Mouse (Mus musculus) kidney, embryonic 14.5 days (tissue): ENCODE measurements around the gene Gstcd. TPM values are rescaled to one million over a fixed set of nuclear protein-coding genes. Genes with fewer than 3 reads are reported as not detected.

Experiments
- ATAC-seq: fragments of 200-750 bp; cut with Nextera tagmentation; 2 replicates; pipeline ENCODE4 v1.8.0; 2017; ENCODE audit warnings: moderate number of reproducible peaks, mild to moderate bottlenecking, moderate TSS enrichment, moderate library complexity; ENCODE audit not compliant: low FRiP score, low TSS enrichment
- H3K27ac ChIP-seq: fragments of 300-500 bp; sonication (generic); 2 replicates; pipeline ENCODE4 v1.5.1; 2014; ENCODE audit warnings: low read depth, mild to moderate bottlenecking, low read length, moderate library complexity, mixed read lengths
- H3K27me3 ChIP-seq: fragments of 300-500 bp; sonication (generic); 2 replicates; pipeline ENCODE4 v1.6.1; 2014; ENCODE audit warnings: mild to moderate bottlenecking, low read length; ENCODE audit not compliant: control insufficient read depth, insufficient read depth
- H3K36me3 ChIP-seq: fragments of 300-500 bp; sonication (generic); 2 replicates; pipeline ENCODE4 v1.6.1; 2014; ENCODE audit warnings: low read length, mixed read lengths; ENCODE audit not compliant: control insufficient read depth, insufficient read depth
- H3K4me1 ChIP-seq: fragments of 300-500 bp; sonication (generic); 2 replicates; pipeline ENCODE4 v1.6.1; 2014; ENCODE audit warnings: low read length, mixed read lengths; ENCODE audit not compliant: control insufficient read depth, insufficient read depth
- H3K4me2 ChIP-seq: fragments of 300-500 bp; sonication (generic); replicated peaks from 2 replicates; pipeline ENCODE4 v1.6.1; 2014; ENCODE audit warnings: low read depth, mild to moderate bottlenecking, low read length
- H3K4me3 ChIP-seq: fragments of 300-500 bp; sonication (generic); 2 replicates; pipeline ENCODE4 v1.5.1; 2014; ENCODE audit warnings: mild to moderate bottlenecking, low read length
- H3K9ac ChIP-seq: fragments of 300-500 bp; sonication (generic); 2 replicates; pipeline ENCODE4 v1.6.1; 2014; ENCODE audit warnings: low read depth, mild to moderate bottlenecking, low read length, moderate library complexity
- H3K9me3 ChIP-seq: fragments of 300-500 bp; sonication (generic); 2 replicates; pipeline ENCODE4 v1.6.1; 2016; ENCODE audit warnings: low read length; ENCODE audit not compliant: control insufficient read depth
- WGBS: fragments of 180-500 bp; shearing (Covaris S2); extraction: QIAGEN DNeasy Blood & Tissue Kit; methylation state at CpG from one replicate; pipeline ENCODE4 v1.1.7; 2014; 5-methylcytosine and 5-hydroxymethylcytosine counted together
- polyA plus RNA-seq: library from polyadenylated mRNA; unstranded; fragments of >200 nt; fragmentation: Nextera tagmentation; extraction: Ambion mirVana; gene quantifications from 2 replicates; pipeline ENCODE4 v1.2.1, GENCODE M21; 2014

Gstcd gene
- 9.6 and 12.5 TPM in 2 replicates for polyA plus RNA-seq

DNA sequence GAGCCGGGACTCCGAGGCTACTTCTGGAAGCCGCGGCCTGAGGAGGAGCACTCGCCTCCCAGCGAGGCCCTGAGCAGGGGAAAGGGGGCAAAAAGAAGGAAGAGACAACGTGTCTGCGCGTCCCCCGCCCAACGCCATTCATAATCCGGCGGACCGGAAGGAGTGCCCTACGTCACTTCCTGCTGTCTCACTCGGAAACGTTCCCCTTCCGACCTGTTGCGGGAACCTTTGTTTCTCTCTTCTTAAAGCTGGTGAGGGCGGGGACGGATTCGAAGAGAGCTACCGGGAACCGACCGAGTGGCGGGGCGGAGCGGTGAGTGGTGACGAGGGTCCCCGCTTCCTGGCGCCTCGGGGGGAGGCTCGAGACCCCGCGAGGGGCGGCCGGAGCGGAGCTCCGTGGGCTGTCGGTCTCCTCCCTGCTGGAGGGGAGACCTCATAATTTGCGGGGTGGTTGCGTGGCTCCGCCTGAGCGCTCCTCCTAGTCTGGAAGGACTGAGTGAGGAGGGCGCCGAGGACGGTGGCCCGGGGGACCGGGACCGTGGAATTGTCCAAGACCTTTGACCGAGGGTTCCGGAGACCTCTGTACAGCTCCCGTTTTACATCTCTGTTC is at the start of gene Gstcd, which contains the start of gene Ints12:
Gstcd (minus strand) TSS at position 370 of the 610 bp plus-strand sequence.
Ints12 (plus strand) TSS at position 177 of the 610 bp plus-strand sequence.
- H3K4me1 ChIP-seq, result peaks cover 14% of the 10 kb centered on the region; the same call in 1 of the 2 replicates
- under 1% methylated on average over 53 of the region's 53 CpGs for WGBS
- H3K27ac ChIP-seq, result peak within 1 kb of the TSS; percentile 97
- H3K27me3 ChIP-seq, result no peaks in the 10 kb centered on the region
- peak; percentile 98 for ATAC-seq
- peak within 1 kb of the TSS; percentile 67 for H3K4me2 ChIP-seq
- peak within 1 kb of the TSS; percentile 96 for H3K9ac ChIP-seq
- H3K36me3 ChIP-seq, result peaks cover 2% of the 10 kb centered on the region; the same call in 1 of the 2 replicates
- peak within 1 kb of the TSS; percentile 68 for H3K4me3 ChIP-seq
- H3K9me3 ChIP-seq, result no peaks in the 10 kb centered on the region

DNA sequence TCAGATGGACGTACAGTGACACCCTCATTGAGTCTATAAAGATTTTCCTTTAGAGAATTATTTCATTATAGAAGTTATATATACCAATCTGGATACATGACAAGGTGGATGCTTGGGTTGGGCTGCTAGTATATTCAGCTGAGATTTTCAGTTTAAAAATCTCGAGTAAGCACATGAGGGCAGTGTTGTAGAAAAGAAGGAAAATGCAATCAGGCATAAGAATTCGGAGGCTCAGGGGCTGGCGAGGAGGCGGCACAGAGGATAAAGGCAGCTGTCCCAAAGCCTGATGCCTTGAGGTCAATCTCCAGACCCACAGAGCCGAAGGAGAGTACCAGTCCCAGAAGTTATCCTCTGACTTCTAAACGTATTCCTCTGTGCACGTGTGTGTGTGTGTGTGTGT is 40.8 kb upstream of the Gstcd start:
- Histone ChIP-seq H3K9me3 (no peaks in the 10 kb centered on the region), H3K27ac (no peak overlapping the region), H3K36me3 (no peaks in the 10 kb centered on the region; the same call in 1 of the 2 replicates), H3K4me1 (no peaks in the 10 kb centered on the region), H3K4me2 (no peak overlapping the region), H3K9ac (no peak overlapping the region), H3K27me3 (no peaks in the 10 kb centered on the region), H3K4me3 (no peak overlapping the region)
- WGBS, result 76% methylated on average over 8 of the region's 8 CpGs
- ATAC-seq, result no peak

DNA sequence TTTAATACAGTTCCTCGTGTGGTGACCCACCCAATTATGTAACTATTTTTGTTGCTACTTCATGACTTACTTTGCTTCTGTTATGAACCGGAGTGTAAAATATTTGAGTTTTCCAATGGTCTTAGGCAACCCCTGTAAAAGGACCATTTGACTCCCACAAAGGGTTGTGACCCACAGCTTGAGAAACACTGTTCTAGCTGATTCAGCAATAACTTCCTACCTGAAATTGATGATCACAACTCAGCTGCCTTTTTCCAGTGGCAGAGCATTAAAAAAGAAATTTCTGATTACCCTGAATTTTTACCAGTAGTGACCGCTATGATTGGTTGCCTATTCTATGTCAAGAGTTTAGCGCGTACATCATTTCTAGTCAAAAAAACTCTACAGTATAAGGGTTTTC is 39.5 kb upstream of the Gstcd start:
- H3K27ac ChIP-seq, result no peak overlapping the region
- H3K36me3 ChIP-seq, result no peaks in the 10 kb centered on the region
- no peak overlapping the region for H3K4me3 ChIP-seq
- no peaks in the 10 kb centered on the region for H3K4me1 ChIP-seq
- ATAC-seq, result no peak
- H3K9me3 ChIP-seq, result no peaks in the 10 kb centered on the region
- H3K4me2 ChIP-seq, result no peak overlapping the region
- WGBS, result 96% methylated on average over 5 of the region's 5 CpGs
- no peaks in the 10 kb centered on the region for H3K27me3 ChIP-seq
- H3K9ac ChIP-seq, result no peak overlapping the region

DNA sequence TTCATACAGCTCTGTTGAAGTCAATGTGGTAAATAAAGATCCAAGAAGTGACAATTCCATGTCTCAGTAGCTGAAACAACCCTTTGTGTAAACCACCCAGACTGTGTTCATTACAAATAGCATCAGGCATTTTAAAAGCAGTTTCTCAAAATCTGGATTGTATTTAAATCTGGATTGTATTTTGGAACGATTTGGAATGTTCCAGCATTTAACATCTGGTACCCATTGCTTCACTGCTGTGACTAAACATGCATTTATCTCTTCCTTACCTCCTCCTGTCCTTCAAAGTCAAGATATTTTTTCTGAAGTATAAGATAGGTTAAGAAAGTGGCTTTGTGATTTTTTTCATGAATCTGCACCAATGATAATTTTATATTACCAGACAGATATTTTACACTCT is 21.4 kb upstream of the Gstcd start:
- no peak overlapping the region for H3K4me2 ChIP-seq
- 65% methylated on average over 1 of the region's 1 CpGs for WGBS
- no peaks in the 10 kb centered on the region for H3K4me1 ChIP-seq
- no peak overlapping the region for H3K27ac ChIP-seq
- ATAC-seq, result no peak
- H3K36me3 ChIP-seq, result peaks cover 18% of the 10 kb centered on the region
- H3K9me3 ChIP-seq, result no peaks in the 10 kb centered on the region
- H3K9ac ChIP-seq, result no peak overlapping the region
- no peaks in the 10 kb centered on the region for H3K27me3 ChIP-seq
- H3K4me3 ChIP-seq, result no peak overlapping the region

DNA sequence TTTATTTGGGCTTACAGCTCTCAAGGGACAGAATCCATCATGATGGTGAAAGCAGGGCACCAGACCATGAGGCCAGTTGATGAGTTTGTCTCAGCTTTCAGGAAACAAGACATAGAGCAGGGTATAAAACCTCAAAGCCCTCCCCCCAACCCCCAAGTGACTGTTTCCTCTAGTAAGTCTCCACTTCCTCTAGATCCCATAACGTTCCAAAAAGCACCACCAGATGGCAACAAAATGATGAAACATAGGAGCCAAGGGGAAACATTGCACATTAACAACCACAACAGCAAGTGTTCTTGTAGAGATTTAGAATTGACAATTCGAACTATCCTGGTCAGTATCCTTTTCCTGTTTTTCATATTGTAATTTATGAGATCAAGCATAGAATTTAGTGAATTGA is 19.9 kb upstream of the Gstcd start:
- Histone ChIP-seq H3K9me3 (no peaks in the 10 kb centered on the region), H3K27me3 (no peaks in the 10 kb centered on the region), H3K36me3 (peaks cover 30% of the 10 kb centered on the region), H3K4me3 (no peak overlapping the region), H3K9ac (no peak overlapping the region), H3K27ac (no peak overlapping the region), H3K4me1 (no peaks in the 10 kb centered on the region), H3K4me2 (no peak overlapping the region)
- WGBS, result 38% methylated on average over 2 of the region's 2 CpGs
- ATAC-seq, result no peak

DNA sequence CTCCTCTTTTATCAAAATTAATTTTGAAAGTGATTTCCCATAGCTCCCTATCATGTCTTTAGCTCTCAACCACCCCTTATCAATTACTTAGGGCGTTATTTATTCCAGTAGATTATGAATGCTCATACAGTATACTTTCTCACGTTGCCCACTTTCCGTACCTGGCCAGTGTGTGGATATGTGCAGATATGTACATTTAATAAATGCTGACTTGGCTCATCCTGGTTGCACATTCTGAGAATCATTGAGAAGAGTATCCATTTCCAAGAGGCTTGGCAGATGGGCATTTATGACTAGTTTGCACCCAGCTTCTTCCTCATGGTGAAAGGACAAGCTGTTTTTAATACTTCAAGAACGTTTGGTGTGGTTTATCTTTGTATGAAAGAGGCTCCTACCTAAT is 18.0 kb upstream of the Gstcd start:
- Histone ChIP-seq H3K4me1 (no peaks in the 10 kb centered on the region), H3K4me3 (no peak overlapping the region), H3K4me2 (no peak overlapping the region), H3K9ac (no peak overlapping the region), H3K36me3 (peaks cover 45% of the 10 kb centered on the region), H3K9me3 (no peaks in the 10 kb centered on the region), H3K27me3 (no peaks in the 10 kb centered on the region), H3K27ac (no peak overlapping the region)
- 96% methylated on average over 4 of the region's 4 CpGs for WGBS
- ATAC-seq, result no peak

DNA sequence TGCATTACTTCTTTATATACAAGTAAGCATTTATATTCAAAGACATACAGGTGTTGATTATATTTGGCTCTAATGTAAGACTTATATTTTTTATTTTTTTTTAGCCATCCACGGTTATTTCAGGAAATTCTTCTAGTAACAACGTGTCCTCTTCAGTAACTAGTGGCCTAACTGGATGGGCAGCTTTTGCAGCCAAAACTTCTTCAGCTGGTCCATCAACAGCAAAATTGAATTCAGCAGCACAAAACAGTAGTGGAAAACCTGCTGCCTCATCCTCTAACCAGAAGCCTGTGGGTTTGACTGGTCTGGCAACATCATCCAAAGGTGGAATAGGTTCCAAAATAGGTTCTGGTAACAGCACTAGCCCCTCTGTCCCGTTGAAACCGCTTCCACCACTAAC is 16.9 kb upstream of the Gstcd start:
- no peak for ATAC-seq
- no peaks in the 10 kb centered on the region for H3K9me3 ChIP-seq
- no peak overlapping the region for H3K4me3 ChIP-seq
- no peak overlapping the region for H3K27ac ChIP-seq
- H3K27me3 ChIP-seq, result no peaks in the 10 kb centered on the region
- peaks cover 52% of the 10 kb centered on the region for H3K36me3 ChIP-seq
- no peak overlapping the region for H3K4me2 ChIP-seq
- H3K9ac ChIP-seq, result no peak overlapping the region
- WGBS, result 93% methylated on average over 4 of the region's 4 CpGs
- H3K4me1 ChIP-seq, result no peaks in the 10 kb centered on the region

DNA sequence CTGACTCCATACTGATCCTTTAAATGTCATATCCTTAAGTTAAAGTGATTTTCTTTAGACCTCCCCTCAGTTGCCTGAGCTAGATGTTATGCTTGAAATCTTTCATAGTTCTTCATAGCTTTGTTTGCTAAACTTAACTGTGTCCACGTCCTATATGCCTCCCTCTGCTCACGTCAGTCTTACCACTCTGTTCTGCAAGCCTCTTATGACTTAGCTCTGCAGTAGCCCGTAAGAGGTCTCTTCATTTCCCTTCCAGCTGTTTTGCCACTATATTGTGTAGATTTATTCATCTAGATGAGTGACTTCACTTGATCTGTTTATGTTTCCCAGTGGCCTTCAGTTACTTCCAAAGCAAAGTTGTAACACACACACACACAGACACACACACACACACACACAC is 12.6 kb upstream of the Gstcd start:
- WGBS, result 92% methylated on average over 3 of the region's 3 CpGs
- no peak overlapping the region for H3K9ac ChIP-seq

DNA sequence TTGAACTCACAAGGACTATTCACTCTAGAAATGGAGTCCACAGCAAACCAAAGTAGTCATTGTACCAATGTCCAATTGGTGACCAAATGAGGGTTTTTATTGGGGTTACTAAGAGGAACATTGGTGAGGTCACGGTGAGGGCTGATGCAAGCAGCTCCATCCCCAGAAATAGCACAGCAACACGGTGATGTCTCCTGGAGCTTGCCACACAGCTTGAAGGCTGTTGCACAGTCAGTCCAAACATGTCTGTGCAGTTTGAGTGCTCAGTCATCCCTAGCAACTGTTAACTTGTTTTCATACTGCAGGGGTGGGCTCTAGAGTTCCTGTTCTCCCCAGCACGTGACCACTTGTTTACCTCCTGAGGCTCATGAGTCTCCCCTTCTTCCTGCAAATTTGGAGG is 11.9 kb upstream of the Gstcd start:
- WGBS, result 94% methylated on average over 3 of the region's 3 CpGs
- Histone ChIP-seq H3K4me3 (no peak overlapping the region), H3K9me3 (no peaks in the 10 kb centered on the region), H3K27ac (no peak overlapping the region), H3K27me3 (no peaks in the 10 kb centered on the region), H3K9ac (no peak overlapping the region), H3K36me3 (peaks cover 70% of the 10 kb centered on the region), H3K4me2 (no peak overlapping the region), H3K4me1 (no peaks in the 10 kb centered on the region)
- ATAC-seq, result no peak

More for the DNA sequence above, 12.6 kb upstream of the Gstcd start:
- H3K9me3 ChIP-seq, result no peaks in the 10 kb centered on the region
- no peak overlapping the region for H3K4me2 ChIP-seq
- H3K36me3 ChIP-seq, result peaks cover 71% of the 10 kb centered on the region
- no peaks in the 10 kb centered on the region for H3K4me1 ChIP-seq
- no peak overlapping the region for H3K27ac ChIP-seq
- no peak for ATAC-seq
- no peak overlapping the region for H3K4me3 ChIP-seq
- no peaks in the 10 kb centered on the region for H3K27me3 ChIP-seq
